Mouse (Mus musculus) stomach, embryonic 16.5 days (tissue): ENCODE results near the gene Asap3. TPM values are rescaled to one million over a fixed set of nuclear protein-coding genes. Genes with fewer than 3 reads are reported as not detected.
A peak's percentile ranks its signal among the peaks of the same experiment; 100 is the strongest.

Experiments used
- ATAC-seq: fragments of 200-750 bp; cut with Nextera tagmentation; 2 replicates; pipeline ENCODE4 v1.8.0; 2017; ENCODE audit warnings: moderate number of reproducible peaks, moderate TSS enrichment; ENCODE audit not compliant: insufficient read depth, low FRiP score
- H3K27ac ChIP-seq: fragments of 300-500 bp; sonication (generic); 2 replicates; pipeline ENCODE4 v1.5.1; 2014; ENCODE audit warnings: low read length
- H3K27me3 ChIP-seq: fragments of 300-500 bp; sonication (generic); 2 replicates; pipeline ENCODE4 v1.6.1; 2014; ENCODE audit warnings: low read length, control low read depth, mixed read lengths; ENCODE audit not compliant: control insufficient read depth, insufficient read depth
- H3K36me3 ChIP-seq: fragments of 300-500 bp; sonication (generic); 2 replicates; pipeline ENCODE4 v1.6.1; 2014; ENCODE audit warnings: low read length; ENCODE audit not compliant: control insufficient read depth, insufficient read depth
- H3K4me1 ChIP-seq: fragments of 300-500 bp; sonication (generic); 2 replicates; pipeline ENCODE4 v1.6.1; 2014; ENCODE audit warnings: low read length, control low read depth, mixed read lengths; ENCODE audit not compliant: control insufficient read depth, insufficient read depth
- H3K4me2 ChIP-seq: fragments of 300-500 bp; sonication (generic); 2 replicates; pipeline ENCODE4 v1.6.1; 2014; ENCODE audit warnings: low read depth, low read length, mixed read lengths
- H3K4me3 ChIP-seq: fragments of 300-500 bp; sonication (generic); replicated peaks from 2 replicates; pipeline ENCODE4 v1.5.1; 2014; ENCODE audit warnings: mild to moderate bottlenecking, low read length
- H3K9ac ChIP-seq: fragments of 300-500 bp; sonication (generic); 2 replicates; pipeline ENCODE4 v1.6.1; 2014; ENCODE audit warnings: low read length
- H3K9me3 ChIP-seq: fragments of 300-500 bp; sonication (generic); replicated peaks from 2 replicates; pipeline ENCODE4 v1.6.1; 2016; ENCODE audit warnings: low read length, control low read depth; ENCODE audit not compliant: control insufficient read depth
- WGBS: fragments of 180-500 bp; shearing (Covaris S2); extraction: QIAGEN DNeasy Blood & Tissue Kit; methylation state at CpG from one replicate; pipeline ENCODE4 v1.1.7; 2014; 5-methylcytosine and 5-hydroxymethylcytosine counted together
- polyA plus RNA-seq: library from polyadenylated mRNA; unstranded; fragments of >200 nt; fragmentation: Nextera tagmentation; extraction: Ambion mirVana; gene quantifications from 2 replicates; pipeline ENCODE4 v1.2.1, GENCODE M21; 2015

Gene Asap3
- polyA plus RNA-seq, 1 experiment from 2014 or later = 7.0 TPM

GRCm38 (mm10) chr4:136210931-136211330 lies 4.8 kb downstream of the Asap3 start:
- Histone ChIP-seq H3K4me2 (no peak overlapping the region), H3K4me3 (no peak overlapping the region), H3K27ac (no peak overlapping the region), H3K9me3 (no peaks in the 10 kb centered on the region), H3K4me1 (peaks cover 20% of the 10 kb centered on the region), H3K36me3 (no peaks in the 10 kb centered on the region), H3K27me3 (no peaks in the 10 kb centered on the region), H3K9ac (no peak overlapping the region)
- WGBS = 84% methylated on average over 9 of the region's 9 CpGs
- no peak for ATAC-seq

DNA sequence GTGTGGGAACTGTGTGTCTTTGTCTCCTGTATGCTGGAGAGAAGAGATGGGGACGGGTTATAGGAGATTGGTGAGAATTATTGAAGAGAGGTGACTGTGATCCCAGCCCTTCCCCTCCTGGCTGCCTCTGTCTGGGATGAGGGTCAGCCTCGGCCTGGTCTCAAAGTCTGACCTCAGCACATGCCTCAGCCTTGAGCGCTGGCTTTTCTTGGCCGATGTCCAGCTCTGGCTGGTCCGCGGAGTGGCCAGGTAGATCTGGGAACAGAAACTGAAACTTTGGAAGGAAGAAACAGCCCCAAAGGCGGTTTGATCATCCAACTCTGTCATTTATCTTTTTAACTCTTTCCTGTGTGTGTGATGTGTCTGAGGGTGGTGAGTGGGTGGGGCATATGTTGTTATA lies 7.5 kb downstream of the Asap3 start:
- Histone ChIP-seq H3K9ac (peak overlapping the region; percentile 50; the same call in 1 of the 2 replicates), H3K27ac (peak overlapping the region; percentile 10; the same call in 1 of the 2 replicates), H3K4me1 (peaks cover 30% of the 10 kb centered on the region), H3K36me3 (no peaks in the 10 kb centered on the region), H3K4me3 (no peak overlapping the region), H3K27me3 (no peaks in the 10 kb centered on the region), H3K4me2 (no peak overlapping the region), H3K9me3 (no peaks in the 10 kb centered on the region)
- no peak for ATAC-seq
- WGBS = 53% methylated on average over 7 of the region's 7 CpGs

DNA sequence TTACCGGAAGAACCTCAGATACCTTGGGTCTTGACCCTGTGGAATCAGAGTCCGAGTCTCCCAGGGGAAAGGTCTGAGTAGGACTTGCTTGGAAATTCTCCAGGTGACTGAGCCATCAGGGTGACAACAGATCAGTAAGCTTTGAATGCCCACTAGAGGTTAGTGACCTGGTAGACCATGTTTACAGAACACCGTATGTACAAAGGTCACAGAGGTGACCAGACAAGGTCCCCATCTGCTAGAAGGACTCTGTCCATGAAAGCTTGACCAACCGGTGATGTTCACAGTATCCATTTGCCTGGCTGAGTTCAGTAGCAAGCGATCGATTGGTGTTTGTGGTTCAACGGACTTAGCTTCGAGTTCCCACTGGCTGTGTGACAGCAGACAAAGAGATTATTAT lies 8.7 kb downstream of the Asap3 start:
- no peaks in the 10 kb centered on the region for H3K36me3 ChIP-seq
- peaks cover 37% of the 10 kb centered on the region for H3K4me1 ChIP-seq
- no peak for ATAC-seq
- H3K27ac ChIP-seq = no peak overlapping the region
- H3K9me3 ChIP-seq = no peaks in the 10 kb centered on the region
- H3K27me3 ChIP-seq = no peaks in the 10 kb centered on the region
- WGBS = 72% methylated on average over 8 of the region's 8 CpGs
- H3K4me2 ChIP-seq = no peak overlapping the region
- H3K4me3 ChIP-seq = no peak overlapping the region
- no peak overlapping the region for H3K9ac ChIP-seq

GRCm38 (mm10) chr4:136215576-136215975 lies 9.4 kb downstream of the Asap3 start:
- no peak overlapping the region for H3K4me2 ChIP-seq
- 78% methylated on average over 8 of the region's 8 CpGs for WGBS
- no peak overlapping the region for H3K9ac ChIP-seq
- peaks cover 45% of the 10 kb centered on the region for H3K4me1 ChIP-seq
- H3K36me3 ChIP-seq = no peaks in the 10 kb centered on the region
- H3K27me3 ChIP-seq = no peaks in the 10 kb centered on the region
- no peak overlapping the region for H3K27ac ChIP-seq
- no peak for ATAC-seq
- no peak overlapping the region for H3K4me3 ChIP-seq
- no peaks in the 10 kb centered on the region for H3K9me3 ChIP-seq

DNA sequence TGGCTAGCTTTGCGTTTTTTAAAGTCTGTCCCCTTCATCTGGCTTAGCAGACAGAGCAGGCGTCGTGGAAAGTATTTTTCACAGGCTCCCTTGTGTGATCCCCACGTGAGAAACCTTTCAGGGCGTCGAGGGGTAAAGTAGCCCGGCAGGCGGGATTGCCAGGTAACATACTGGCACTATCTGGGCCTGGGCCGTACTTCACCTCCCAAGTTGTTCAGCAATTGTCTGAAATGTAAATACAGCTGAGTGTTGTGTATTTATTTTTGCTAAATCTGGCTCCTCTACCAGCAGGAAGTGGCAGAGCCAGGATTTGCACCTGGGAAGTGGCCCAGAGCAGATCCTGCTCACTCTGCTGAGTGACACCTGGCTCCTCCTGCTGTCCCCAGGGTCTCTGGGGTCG lies 10.9 kb downstream of the Asap3 start:
- no peaks in the 10 kb centered on the region for H3K27me3 ChIP-seq
- no peak overlapping the region for H3K4me2 ChIP-seq
- 0 out of 2 replicates have a peak overlapping the region, but pooled peaks have one; percentile 2 for H3K27ac ChIP-seq
- no peak overlapping the region for H3K4me3 ChIP-seq
- H3K36me3 ChIP-seq = no peaks in the 10 kb centered on the region
- 34% methylated on average over 10 of the region's 10 CpGs for WGBS
- H3K9me3 ChIP-seq = no peaks in the 10 kb centered on the region
- no peak for ATAC-seq
- no peak overlapping the region for H3K9ac ChIP-seq
- peaks cover 49% of the 10 kb centered on the region for H3K4me1 ChIP-seq

DNA sequence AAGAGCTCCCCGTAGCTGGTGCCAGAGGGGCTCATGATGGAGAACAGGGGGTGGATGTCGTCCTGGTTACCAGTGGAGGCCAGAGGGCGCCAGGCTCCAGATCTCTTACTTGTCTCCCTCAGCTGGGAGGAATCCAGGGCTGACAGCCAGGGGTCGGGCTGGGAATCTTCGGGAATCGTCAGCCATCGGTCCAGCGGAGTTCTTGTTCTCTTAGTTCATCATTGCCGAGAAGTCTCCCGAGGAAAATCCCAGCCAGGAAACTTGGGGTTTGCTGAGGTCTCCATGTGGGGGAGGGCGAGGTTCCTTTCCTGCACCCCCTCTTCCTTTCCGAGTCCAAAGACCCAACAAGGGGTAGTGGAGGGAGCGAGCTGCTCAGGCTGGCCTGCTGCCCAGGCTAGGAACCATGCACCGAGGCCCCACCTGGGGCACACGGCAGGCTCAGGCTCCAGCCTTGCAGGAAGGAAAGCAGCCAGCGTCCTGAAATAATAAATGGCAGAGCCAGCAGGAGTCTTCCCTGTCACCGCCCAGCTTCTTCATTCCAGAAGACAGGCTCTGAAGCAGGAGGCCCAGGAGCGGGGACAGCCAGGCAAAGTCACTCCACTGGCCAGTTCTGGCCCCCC lies 12.5 kb downstream of the Asap3 start:
- Histone ChIP-seq H3K27ac (peak overlapping the region; percentile 73), H3K4me3 (0 out of 2 replicates have a peak overlapping the region, but pooled peaks have one; percentile 11), H3K9ac (peak overlapping the region; percentile 37), H3K36me3 (no peaks in the 10 kb centered on the region), H3K4me2 (peak overlapping the region; percentile 43), H3K9me3 (no peaks in the 10 kb centered on the region), H3K4me1 (peaks cover 43% of the 10 kb centered on the region), H3K27me3 (no peaks in the 10 kb centered on the region)
- 20% methylated on average over 18 of the region's 18 CpGs for WGBS
- peak; percentile 55 for ATAC-seq

- H3K4me3 ChIP-seq = peak overlapping the region; percentile 21
- peak; percentile 52; the same call in 1 of the 2 replicates for ATAC-seq
- peak overlapping the region; percentile 62 for H3K27ac ChIP-seq
Measured at GRCm38 (mm10) chr4:136220133-136220775, 14.1 kb downstream of the Asap3 start.

GRCm38 (mm10) chr4:136223549-136224239 lies 17.5 kb downstream of the Asap3 start:
- Histone ChIP-seq H3K9me3 (no peaks in the 10 kb centered on the region), H3K36me3 (no peaks in the 10 kb centered on the region), H3K4me1 (peaks cover 23% of the 10 kb centered on the region), H3K27me3 (no peaks in the 10 kb centered on the region), H3K27ac (no peak overlapping the region), H3K9ac (no peak overlapping the region), H3K4me3 (no peak overlapping the region), H3K4me2 (no peak overlapping the region)
- WGBS = 68% methylated on average over 13 of the region's 13 CpGs
- no peak for ATAC-seq

More at GRCm38 (mm10) chr4:136220133-136220775, 14.1 kb downstream of the Asap3 start:
- 12% methylated on average over 17 of the region's 17 CpGs for WGBS
- no peaks in the 10 kb centered on the region for H3K9me3 ChIP-seq
- H3K4me2 ChIP-seq = peak overlapping the region; percentile 42
- no peaks in the 10 kb centered on the region for H3K36me3 ChIP-seq
- peaks cover 42% of the 10 kb centered on the region for H3K4me1 ChIP-seq
- peak overlapping the region; percentile 52 for H3K9ac ChIP-seq
- H3K27me3 ChIP-seq = no peaks in the 10 kb centered on the region

GRCm38 (mm10) chr4:136224240-136224559 lies 18.0 kb downstream of the Asap3 start:
- Histone ChIP-seq H3K27ac (no peak overlapping the region), H3K9ac (no peak overlapping the region), H3K4me3 (no peak overlapping the region), H3K27me3 (no peaks in the 10 kb centered on the region), H3K9me3 (no peaks in the 10 kb centered on the region), H3K4me2 (no peak overlapping the region), H3K4me1 (peaks cover 18% of the 10 kb centered on the region), H3K36me3 (no peaks in the 10 kb centered on the region)
- ATAC-seq = no peak
- WGBS = 52% methylated on average over 5 of the region's 5 CpGs
